Mouse (Mus musculus) G1E (cell line): ENCODE data around the gene Cdh1.
"Not testable (repeated sequence)": the region's sequence is repeated elsewhere in the genome, so short reads cannot be mapped to it uniquely, and the experiment has no call there.

Experiments
- CTCF ChIP-seq: IDR thresholded peaks from 2 replicates; pipeline ENCODE4 v1.5.1; 2012; ENCODE audit warnings: low read depth, low read length, inconsistent platforms, mixed read lengths
- GATA1 ChIP-seq: IDR thresholded peaks from 2 replicates; pipeline ENCODE4 v1.6.1; 2012; ENCODE audit warnings: borderline replicate concordance, low read length, inconsistent platforms, mixed read lengths
- POLR2AphosphoS5 ChIP-seq: IDR thresholded peaks from 2 replicates; pipeline ENCODE4 v1.6.1; 2012; ENCODE audit warnings: low read depth, low read length, inconsistent platforms; ENCODE audit not compliant: insufficient replicate concordance
- TAL1 ChIP-seq: conservative IDR thresholded peaks from 2 replicates; pipeline ENCODE4 v1.6.1; 2012; ENCODE audit warnings: low read depth, low read length, inconsistent platforms, mixed read lengths

GRCm38 (mm10) chr8:106595623-106596022 lies 7.5 kb upstream of the Cdh1 start:
- not testable (repeated sequence) for TF ChIP-seq CTCF, GATA1, TAL1, POLR2AphosphoS5
